In genomic region chr12:109452592-109452991, GRCm38 (mm10) we compare ENCODE assay signal across 11 mouse cellular contexts. TPM values are rescaled to one million over a fixed set of nuclear protein-coding genes. Genes with fewer than 3 reads are reported as not detected.
DNase-seq lines count a peak whose midpoint lies in the region; ATAC-seq and TF ChIP-seq lines count a peak whose summit lies in the region.
"Had no signal": no experiment of that assay in that cellular context is flagged by ENCODE, and none has a peak within 500 bp of the region (broad histone marks: within the 10 kb centered on the region; RNA-seq: fewer than 3 reads in every experiment).

Gene Dlk1, plus strand, starts transcription at chr12:109452823.

- H3K27ac ChIP-seq in limb, embryonic 13.5 days: peak within 1 kb of the TSS; percentile 39; the same call in 1 of the 2 replicates
- peak within 1 kb of the TSS; percentile 45; the same call in 1 of the 2 replicates for H3K27ac ChIP-seq in stomach, postnatal 0 days (replicated peaks)

- peaks cover 59% of the 10 kb centered on the region for H3K4me1 ChIP-seq in limb, embryonic 13.5 days
- H3K4me1 ChIP-seq in stomach, postnatal 0 days (replicated peaks; ENCODE audit: control insufficient read depth, insufficient read depth): peaks cover 6% of the 10 kb centered on the region; the same call in 1 of the 2 replicates

- no peak for TF ChIP-seq EP300 in stomach, postnatal 0 days (optimal IDR thresholded peaks at IDR 0.05)

- peaks cover 69% of the 10 kb centered on the region for H3K27me3 ChIP-seq in limb, embryonic 13.5 days
- H3K27me3 ChIP-seq in stomach, postnatal 0 days (ENCODE audit: control insufficient read depth, insufficient read depth, low read length): peaks cover 4% of the 10 kb centered on the region; the same call in 1 of the 2 replicates

- H3K36me3 ChIP-seq in limb, embryonic 13.5 days: no peaks in the 10 kb centered on the region
- H3K36me3 ChIP-seq in stomach, postnatal 0 days (ENCODE audit: control insufficient read depth, insufficient read depth, low read length): no peaks in the 10 kb centered on the region

- 5% methylated on average over 13 of the region's 13 CpGs for WGBS in limb, embryonic 13.5 days
- WGBS in stomach, postnatal 0 days: 24% methylated on average over 13 of the region's 13 CpGs

- TF ChIP-seq CTCF in stomach, postnatal 0 days (IDR thresholded peaks at IDR 0.05; ENCODE audit: low read depth): no peak

- peak within 1 kb of the TSS; percentile 55 for H3K4me3 ChIP-seq in limb, embryonic 13.5 days
- peak within 1 kb of the TSS; percentile 43 for H3K4me3 ChIP-seq in stomach, postnatal 0 days (ENCODE audit: low read depth, low read length)

- ATAC-seq in limb, embryonic 13.5 days (ENCODE audit: low FRiP score, low read depth): no peak
- ATAC-seq in stomach, postnatal 0 days (ENCODE audit: low FRiP score, low TSS enrichment): no peak

- DNase-seq in gastrocnemius, postnatal 10 days: no peak
- no peak for DNase-seq in gastrocnemius, postnatal 25 days
- DNase-seq in urinary bladder, adult 2 months (ENCODE audit: low spot score): no peak
- no peak for DNase-seq in urinary bladder, postnatal 14 days (ENCODE audit: low spot score)
- DNase-seq in stomach, postnatal 0 days (ENCODE audit: low spot score): no peak
- no peak for DNase-seq in frontal cortex, postnatal 10 days (ENCODE audit: low spot score in 2 of 2)
- DNase-seq in urinary bladder, postnatal 10 days (ENCODE audit: low spot score): no peak
- DNase-seq: lung, adult 2 months; thymus, adult 18-20 months had no signal

- H3K4me2 ChIP-seq in limb, embryonic 13.5 days (replicated peaks): peak within 1 kb of the TSS; percentile 83
- H3K4me2 ChIP-seq in stomach, postnatal 0 days (replicated peaks; ENCODE audit: low read depth): peak within 1 kb of the TSS; percentile 71

- H3K9me3 ChIP-seq in limb, embryonic 13.5 days: no peaks in the 10 kb centered on the region
- no peaks in the 10 kb centered on the region for H3K9me3 ChIP-seq in stomach, postnatal 0 days (ENCODE audit: control insufficient read depth, low read length)

- peak within 1 kb of the TSS; percentile 76 for H3K9ac ChIP-seq in limb, embryonic 13.5 days
- H3K9ac ChIP-seq in stomach, postnatal 0 days (ENCODE audit: low read length): peak within 1 kb of the TSS; percentile 61

RNA-seq across cellular contexts. Expression of gene Dlk1, which starts in this region (rescaled TPM):
- 1,000 to 10,000 TPM in 1 of 2 experiments, 100 to 1,000 TPM in 1; 774 to 1,034 TPM for total RNA-seq in gastrocnemius, postnatal 10 days (2021)
- total RNA-seq in gastrocnemius, postnatal 25 days (2021): 10 to 100 TPM in 1 of 2 experiments, 1 to 10 TPM in 1; 9.4 to 12.8 TPM
- 8.0 and 10.8 TPM in 2 replicates for polyA plus RNA-seq in urinary bladder, adult 2 months (2012; rRNA removed)
- 367 and 395 TPM in 2 replicates for polyA plus RNA-seq in limb, embryonic 13.5 days (2015; fragmentation: Nextera tagmentation; extraction: Ambion mirVana)
- 183 and 187 TPM in 2 replicates for polyA plus RNA-seq in stomach, postnatal 0 days (2015; fragmentation: Nextera tagmentation; extraction: Ambion mirVana)
- polyA plus RNA-seq: C2C12 had no signal

Comparison
In these comparisons a context has a peak if more than half of its experiments do, and no peak if none do; other contexts are left out.
1. RNA of gene Dlk1 (total RNA-seq): 774 to 1,034 TPM in gastrocnemius, postnatal 10 days; 9.4 to 12.8 TPM in gastrocnemius, postnatal 25 days; every median in the first group is over 10 times any median in the second.
2. RNA of gene Dlk1 (polyA plus RNA-seq): 367 to 395 TPM in limb, embryonic 13.5 days and 183 to 187 TPM in stomach, postnatal 0 days; 8.0 to 10.8 TPM in urinary bladder, adult 2 months; every median in the first group is over 10 times any median in the second.